31 mouse cellular contexts compared by ENCODE assay signal in the genomic region with DNA sequence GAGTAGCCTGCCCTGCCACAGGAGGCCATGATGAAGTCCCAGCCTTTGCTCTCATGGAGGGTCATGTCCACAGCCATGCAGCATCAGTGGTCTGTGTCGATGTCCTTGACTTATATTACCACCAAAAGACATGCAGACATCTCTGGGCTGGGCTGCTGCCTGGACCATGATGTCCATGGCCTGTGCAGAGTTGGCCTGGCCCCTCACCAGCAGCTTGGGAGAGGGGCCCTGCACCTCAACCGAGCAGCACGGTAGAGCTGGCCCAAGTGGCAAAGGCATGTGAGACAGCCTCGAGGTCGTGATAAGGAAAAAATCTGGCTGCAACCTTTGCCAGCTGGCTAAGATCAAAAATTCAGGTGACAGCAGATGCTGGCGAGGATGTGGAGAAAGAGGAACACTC. TPM values are rescaled to one million over a fixed set of nuclear protein-coding genes. Genes with fewer than 3 reads are reported as not detected.
DNase-seq lines count a peak whose midpoint lies in the region; ATAC-seq and TF ChIP-seq lines count a peak whose summit lies in the region.
"Had no signal": no experiment of that assay in that cellular context is flagged by ENCODE, and none has a peak within 500 bp of the region (broad histone marks: within the 10 kb centered on the region; RNA-seq: fewer than 3 reads in every experiment).

No protein-coding gene starts in this region.

- H3K9ac ChIP-seq in heart, embryonic 11.5 days (ENCODE audit: low read depth, low read length), result no peak overlapping the region
- H3K9ac ChIP-seq in intestine, embryonic 14.5 days (ENCODE audit: low read length), result no peak overlapping the region
- H3K9ac ChIP-seq in intestine, postnatal 0 days (ENCODE audit: low read depth, low read length), result no peak overlapping the region
- no peak overlapping the region for H3K9ac ChIP-seq in midbrain, postnatal 0 days (replicated peaks; ENCODE audit: low read length, poor library complexity, severe bottlenecking)
- H3K9ac ChIP-seq: embryonic facial prominence, embryonic 13.5 days; forebrain, embryonic 12.5 days; forebrain, embryonic 15.5 days; hindbrain, embryonic 12.5 days; hindbrain, embryonic 15.5 days; intestine, embryonic 15.5 days had no signal

- peak; percentile 90 for DNase-seq in heart, adult 11 months
- DNase-seq in heart, postnatal 25 days (ENCODE audit: low spot score), result no peak
- peak; percentile 9 for DNase-seq in heart, adult 8-10 months (ENCODE audit: low spot score)
- peak; percentile 32 for DNase-seq in intestine, embryonic 14.5 days (ENCODE audit: low spot score)
- DNase-seq in midbrain, postnatal 0 days (ENCODE audit: low spot score), result no peak
- DNase-seq: adrenal gland, adult 8-10 months; adrenal gland, postnatal 25 days; cerebellum, adult 11-12 months; cerebellum, adult 8-10 months; cerebellum, postnatal 10 days; cerebellum, postnatal 36 days; embryo, embryonic 11 days; gastrocnemius, postnatal 25 days; kidney, adult 18-20 months had no signal

- no peak overlapping the region for H3K4me3 ChIP-seq in heart, embryonic 11.5 days (ENCODE audit: low read depth, low read length)
- H3K4me3 ChIP-seq in intestine, embryonic 14.5 days (ENCODE audit: low read depth, low read length), result no peak overlapping the region
- no peak overlapping the region for H3K4me3 ChIP-seq in intestine, postnatal 0 days (ENCODE audit: low read depth, low read length)
- no peak overlapping the region for H3K4me3 ChIP-seq in midbrain, postnatal 0 days (ENCODE audit: low read depth, low read length)
- H3K4me3 ChIP-seq: embryonic facial prominence, embryonic 10.5 days; embryonic facial prominence, embryonic 13.5 days; erythroblast, embryonic 14.5 days; forebrain, embryonic 12.5 days; forebrain, embryonic 15.5 days; hindbrain, embryonic 12.5 days; hindbrain, embryonic 15.5 days; intestine, embryonic 15.5 days had no signal

- no peak for ATAC-seq in heart, embryonic 11.5 days (replicated peaks; ENCODE audit: insufficient number of reproducible peaks, low FRiP score, low TSS enrichment)
- ATAC-seq in intestine, embryonic 14.5 days (replicated peaks; ENCODE audit: low FRiP score, low TSS enrichment, low read depth), result no peak
- ATAC-seq in intestine, postnatal 0 days, result no peak
- no peak for ATAC-seq in midbrain, postnatal 0 days (ENCODE audit: low FRiP score)
- ATAC-seq: activated CD4-positive, CD25-positive, alpha-beta regulatory T cell, adult 4 months; forebrain, embryonic 15.5 days; intestine, embryonic 15.5 days had no signal

- no peak for TF ChIP-seq CTCF in intestine, postnatal 0 days (IDR thresholded peaks at IDR 0.05; ENCODE audit: low read depth)
- TF ChIP-seq CTCF in midbrain, postnatal 0 days (IDR thresholded peaks at IDR 0.05), result no peak

- 67% methylated on average over 6 of the region's 6 CpGs for WGBS in heart, embryonic 11.5 days (ENCODE audit: insufficient replicate concordance)
- WGBS in intestine, embryonic 14.5 days, result 87% methylated on average over 6 of the region's 6 CpGs
- WGBS in intestine, postnatal 0 days, result 92% methylated on average over 6 of the region's 6 CpGs
- WGBS in midbrain, postnatal 0 days, result 95% methylated on average over 6 of the region's 6 CpGs

- no peaks in the 10 kb centered on the region for H3K4me1 ChIP-seq in heart, embryonic 11.5 days (ENCODE audit: control insufficient read depth, insufficient read depth, low read length)
- H3K4me1 ChIP-seq in intestine, embryonic 14.5 days (replicated peaks; ENCODE audit: control insufficient read depth, insufficient read depth, low read length), result no peaks in the 10 kb centered on the region
- peaks cover 3% of the 10 kb centered on the region; the same call in 1 of the 2 replicates for H3K4me1 ChIP-seq in intestine, postnatal 0 days (replicated peaks; ENCODE audit: control insufficient read depth, insufficient read depth, low read length)
- no peaks in the 10 kb centered on the region for H3K4me1 ChIP-seq in midbrain, postnatal 0 days (ENCODE audit: insufficient read depth, low read length)
- H3K4me1 ChIP-seq: embryonic facial prominence, embryonic 10.5 days had no signal

- intact Hi-C loops in heart, postnatal 25 days (cut with DNase I), result loop anchor here (5.0 kb wide), 1 partner anchor 72 kb away; the partner anchor contains the start of genes 1110002E22Rik and Gm5105

- H3K4me2 ChIP-seq in heart, embryonic 11.5 days, result no peak overlapping the region
- no peak overlapping the region for H3K4me2 ChIP-seq in intestine, embryonic 14.5 days (ENCODE audit: low read length)
- no peak overlapping the region for H3K4me2 ChIP-seq in intestine, postnatal 0 days (replicated peaks; ENCODE audit: low read depth)
- no peak overlapping the region for H3K4me2 ChIP-seq in midbrain, postnatal 0 days (ENCODE audit: low read depth, low read length, poor library complexity, severe bottlenecking)
- H3K4me2 ChIP-seq: embryonic facial prominence, embryonic 13.5 days; forebrain, embryonic 12.5 days; forebrain, embryonic 15.5 days; hindbrain, embryonic 12.5 days; hindbrain, embryonic 15.5 days; intestine, embryonic 15.5 days had no signal

- no peaks in the 10 kb centered on the region for H3K27me3 ChIP-seq in heart, embryonic 11.5 days (ENCODE audit: control insufficient read depth, insufficient read depth, low read length)
- H3K27me3 ChIP-seq in intestine, embryonic 14.5 days (replicated peaks; ENCODE audit: control insufficient read depth, insufficient read depth, low read length), result no peaks in the 10 kb centered on the region
- H3K27me3 ChIP-seq in intestine, postnatal 0 days (replicated peaks; ENCODE audit: control insufficient read depth, insufficient read depth, low read length), result no peaks in the 10 kb centered on the region
- no peaks in the 10 kb centered on the region for H3K27me3 ChIP-seq in midbrain, postnatal 0 days (ENCODE audit: insufficient read depth, low read length)
- H3K27me3 ChIP-seq: embryonic facial prominence, embryonic 13.5 days; forebrain, embryonic 12.5 days; forebrain, embryonic 15.5 days; hindbrain, embryonic 12.5 days; hindbrain, embryonic 15.5 days; intestine, embryonic 15.5 days had no signal

- H3K9me3 ChIP-seq in heart, embryonic 11.5 days (replicated peaks; ENCODE audit: control insufficient read depth, low read length), result no peaks in the 10 kb centered on the region
- no peaks in the 10 kb centered on the region for H3K9me3 ChIP-seq in intestine, embryonic 14.5 days (ENCODE audit: control insufficient read depth, low read length)
- no peaks in the 10 kb centered on the region for H3K9me3 ChIP-seq in intestine, postnatal 0 days (ENCODE audit: control insufficient read depth)
- H3K9me3 ChIP-seq in midbrain, postnatal 0 days (ENCODE audit: low read length), result no peaks in the 10 kb centered on the region
- H3K9me3 ChIP-seq: embryonic facial prominence, embryonic 10.5 days; embryonic facial prominence, embryonic 13.5 days; forebrain, embryonic 12.5 days; forebrain, embryonic 15.5 days; hindbrain, embryonic 12.5 days; hindbrain, embryonic 15.5 days; intestine, embryonic 15.5 days had no signal

- H3K36me3 ChIP-seq in heart, embryonic 11.5 days (ENCODE audit: control insufficient read depth, insufficient read depth, low read length), result no peaks in the 10 kb centered on the region
- no peaks in the 10 kb centered on the region for H3K36me3 ChIP-seq in intestine, embryonic 14.5 days (ENCODE audit: control insufficient read depth, insufficient read depth, low read length)
- H3K36me3 ChIP-seq in intestine, postnatal 0 days (ENCODE audit: control insufficient read depth, insufficient read depth), result no peaks in the 10 kb centered on the region
- no peaks in the 10 kb centered on the region for H3K36me3 ChIP-seq in midbrain, postnatal 0 days (ENCODE audit: insufficient read depth, low read length)
- H3K36me3 ChIP-seq: embryonic facial prominence, embryonic 13.5 days; forebrain, embryonic 12.5 days; forebrain, embryonic 15.5 days; hindbrain, embryonic 12.5 days; hindbrain, embryonic 15.5 days; intestine, embryonic 15.5 days had no signal

- H3K27ac ChIP-seq in heart, embryonic 11.5 days (ENCODE audit: low read depth, low read length), result no peak overlapping the region
- H3K27ac ChIP-seq in intestine, embryonic 14.5 days (ENCODE audit: low read depth), result no peak overlapping the region
- H3K27ac ChIP-seq in intestine, postnatal 0 days (ENCODE audit: low read depth, low read length), result no peak overlapping the region
- H3K27ac ChIP-seq in midbrain, postnatal 0 days (ENCODE audit: low read depth, low read length), result no peak overlapping the region
- H3K27ac ChIP-seq: embryonic facial prominence, embryonic 10.5 days; embryonic facial prominence, embryonic 13.5 days; forebrain, embryonic 12.5 days; forebrain, embryonic 15.5 days; hindbrain, embryonic 12.5 days; hindbrain, embryonic 15.5 days; intestine, embryonic 15.5 days had no signal

RNA-seq across cellular contexts. Expression of gene Trmt10a, which starts 3.6 kb away (rescaled TPM):
- total RNA-seq in heart, postnatal 25 days (2021), result 1 to 10 TPM; 2.3 to 2.5 TPM
- 1 to 10 TPM; 1.1 to 1.9 (median 1.6) TPM for total RNA-seq in heart, adult 8-10 months (2022)
- polyA plus RNA-seq in heart, embryonic 11.5 days (2014; fragmentation: Nextera tagmentation; extraction: Ambion mirVana), result 10.8 and 15.9 TPM in 2 replicates
- polyA plus RNA-seq in intestine, embryonic 14.5 days (2014; fragmentation: Nextera tagmentation; extraction: Ambion mirVana), result 11.8 and 13.6 TPM in 2 replicates
- polyA plus RNA-seq in intestine, postnatal 0 days (2015; fragmentation: Nextera tagmentation; extraction: Ambion mirVana), result 4.3 and 4.7 TPM in 2 replicates
- 2.5 and 5.3 TPM in 2 replicates for total RNA-seq in midbrain, postnatal 0 days (2014; rRNA removed)
- 8.4 and 9.5 TPM in 2 replicates for polyA plus RNA-seq in midbrain, postnatal 0 days (2015; fragmentation: Nextera tagmentation; extraction: Ambion mirVana)

RNA-seq across cellular contexts. Expression of gene Mttp, which starts 5.1 kb away (rescaled TPM):
- total RNA-seq in heart, postnatal 25 days (2021), result 1 to 10 TPM; 4.8 to 5.9 TPM
- 1 to 10 TPM; 6.6 to 8.4 (median 7.4) TPM for total RNA-seq in heart, adult 8-10 months (2022)
- 8.0 and 8.7 TPM in 2 replicates for polyA plus RNA-seq in heart, embryonic 11.5 days (2014; fragmentation: Nextera tagmentation; extraction: Ambion mirVana)
- 45.3 and 58.6 TPM in 2 replicates for polyA plus RNA-seq in intestine, embryonic 14.5 days (2014; fragmentation: Nextera tagmentation; extraction: Ambion mirVana)
- polyA plus RNA-seq in intestine, postnatal 0 days (2015; fragmentation: Nextera tagmentation; extraction: Ambion mirVana), result 930 and 998 TPM in 2 replicates
- total RNA-seq in midbrain, postnatal 0 days (2014; rRNA removed), result 4.9 and 8.1 TPM in 2 replicates
- 6.1 and 6.7 TPM in 2 replicates for polyA plus RNA-seq in midbrain, postnatal 0 days (2015; fragmentation: Nextera tagmentation; extraction: Ambion mirVana)

RNA-seq across cellular contexts. Expression of gene 4930579F01Rik, which starts 54.0 kb away (rescaled TPM):
- total RNA-seq in heart, postnatal 25 days (2021), result not detected
- total RNA-seq in heart, adult 8-10 months (2022), result not detected
- not detected in 2 replicates for polyA plus RNA-seq in heart, embryonic 11.5 days (2014; fragmentation: Nextera tagmentation; extraction: Ambion mirVana)
- polyA plus RNA-seq in intestine, embryonic 14.5 days (2014; fragmentation: Nextera tagmentation; extraction: Ambion mirVana), result 0.30 TPM in 1 of 2 replicates, not detected in the other
- 0.09 and 0.10 TPM in 2 replicates for polyA plus RNA-seq in intestine, postnatal 0 days (2015; fragmentation: Nextera tagmentation; extraction: Ambion mirVana)
- not detected in 2 replicates for total RNA-seq in midbrain, postnatal 0 days (2014; rRNA removed)
- not detected in 2 replicates for polyA plus RNA-seq in midbrain, postnatal 0 days (2015; fragmentation: Nextera tagmentation; extraction: Ambion mirVana)
- total RNA-seq: adrenal gland, adult 8-10 months; ES-E14; gastrocnemius, adult 8-10 months; gastrocnemius, postnatal 25 days; hematopoietic stem cell, adult 5-6 weeks had no signal
- polyA plus RNA-seq: activated CD4-positive, CD25-positive, alpha-beta regulatory T cell, adult 4 months; brain, embryonic 14.5 days; cortical plate, adult 2 months; embryonic facial prominence, embryonic 10.5 days; erythroblast, embryonic 14.5 days; forebrain, embryonic 12.5 days; forebrain, embryonic 15.5 days; heart, embryonic 14.5 days; hindbrain, embryonic 12.5 days had no signal

Comparison
In these comparisons a context has a peak if more than half of its experiments do, and no peak if none do; other contexts are left out.
1. DNase-seq: peak in heart, adult 11 months (single experiment), heart, adult 8-10 months (single experiment) and intestine, embryonic 14.5 days (single experiment); none in heart, postnatal 25 days (single experiment) and midbrain, postnatal 0 days (single experiment).
2. RNA of gene Mttp, which starts 5.1 kb away (polyA plus RNA-seq): 930 to 998 TPM in intestine, postnatal 0 days; 45.3 to 58.6 TPM in intestine, embryonic 14.5 days, 8.0 to 8.7 TPM in heart, embryonic 11.5 days and 6.1 to 6.7 TPM in midbrain, postnatal 0 days; every median in the first group is over 10 times any median in the second.